Mouse (Mus musculus) heart, postnatal 0 days (tissue): ENCODE data around the gene Tmem121b.

ENCODE experiments used
- CTCF ChIP-seq: IDR thresholded peaks from 2 replicates; pipeline ENCODE4 v1.5.1; 2016; ENCODE audit warnings: antibody characterized with exemption, control low read depth, low read depth
- EP300 ChIP-seq: IDR thresholded peaks from 2 replicates; pipeline ENCODE4 v1.6.1; 2016; ENCODE audit warnings: antibody characterized with exemption, low read depth

DNA sequence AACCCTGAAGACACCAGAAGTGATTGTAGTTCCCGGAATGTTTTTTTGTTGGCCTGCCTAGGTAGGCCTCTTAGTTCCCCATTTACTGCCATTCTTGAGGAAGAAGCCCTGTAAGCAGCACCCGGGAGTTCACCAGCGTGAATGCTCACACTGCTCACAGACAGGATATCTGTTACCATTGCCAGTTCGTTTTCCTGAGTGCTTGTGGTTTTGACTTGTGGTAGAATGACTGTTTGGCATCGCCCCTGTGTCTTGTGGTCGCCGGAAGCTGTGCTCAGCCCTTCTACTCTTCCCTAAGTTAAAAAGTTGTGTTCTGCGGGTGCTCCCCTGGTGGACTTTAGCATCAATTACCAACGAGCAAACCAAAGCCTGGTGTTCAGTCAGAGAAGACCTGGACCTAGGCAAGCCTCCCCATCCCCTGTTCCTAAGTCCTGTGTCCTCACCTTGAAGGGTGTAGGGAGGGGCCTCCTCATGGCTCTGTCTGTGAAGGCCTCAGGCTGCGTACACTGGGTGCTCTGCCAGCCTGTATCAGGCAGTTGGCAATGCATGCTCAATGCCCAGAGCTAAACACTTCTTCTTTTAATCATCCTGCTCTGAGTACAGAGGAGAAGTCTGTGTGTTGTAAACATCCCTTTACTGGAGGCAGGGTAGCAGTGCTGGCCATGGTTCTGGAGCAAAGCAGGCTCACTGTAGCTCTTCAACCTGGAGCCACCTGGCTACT lies 26.8 kb downstream of the Tmem121b start:
- TF ChIP-seq CTCF (no peak), EP300 (no peak)
